Mouse (Mus musculus) adrenal gland, postnatal 0 days (tissue): Measurements from ENCODE around the gene Map4k5. TPM values are rescaled to one million over a fixed set of nuclear protein-coding genes. Genes with fewer than 3 reads are reported as not detected.

Source experiments
- microRNA-seq: library from miRNA; unstranded; fragments of <30 nt; microRNA quantifications from one replicate; pipeline ENCODE4, GENCODE M21; 2016; ENCODE audit warnings: borderline replicate concordance; ENCODE audit not compliant: insufficient number of aligned reads
- polyA plus RNA-seq: library from polyadenylated mRNA; unstranded; fragments of >200 nt; fragmentation: Nextera tagmentation; extraction: Ambion mirVana; gene quantifications from 2 replicates; pipeline ENCODE4 v1.2.1, GENCODE M21; 2015

The Map4k5 gene
- 17.3 and 22.8 TPM in 2 replicates for polyA plus RNA-seq

GRCm38 (mm10) chr12:69892371-69893251 is at the start of gene Map4k5, which contains the start of gene Atl1:
Gene Map4k5, minus strand, starts transcription at chr12:69893200.
Gene Atl1, plus strand, starts transcription at chr12:69892614.

GRCm38 (mm10) chr12:69790530-69791505 is 102.2 kb downstream of the Map4k5 start, which contains the start of gene Cdkl1:
Gene Cdkl1, minus strand, starts transcription at chr12:69791267.

Small RNA genes lying within 50 kb of the gene (microRNA-seq; reads per million reads assigned to microRNA genes)
- not detected for gene Mir681

Other genes starting within 250 kb of the Map4k5 start
- gene Sos2, start 211.3 kb downstream of the Map4k5 start, polyA plus RNA-seq = 7.6 and 11.9 TPM in 2 replicates
- 5.7 and 11.7 TPM in 2 replicates for gene L2hgdh, start 168.3 kb downstream of the Map4k5 start, polyA plus RNA-seq
- gene Atp5s, start 168.2 kb downstream of the Map4k5 start, polyA plus RNA-seq = 25.7 and 35.6 TPM in 2 replicates
- gene Cdkl1, start 101.9 kb downstream of the Map4k5 start, polyA plus RNA-seq = 2.7 and 3.1 TPM in 2 replicates
- gene Atl1, start 586 bp downstream of the Map4k5 start, polyA plus RNA-seq = 13.4 and 24.9 TPM in 2 replicates
- 4.8 and 6.1 TPM in 2 replicates for gene Sav1, start 93.8 kb upstream of the Map4k5 start, polyA plus RNA-seq
- gene Nin, start 220.5 kb upstream of the Map4k5 start, polyA plus RNA-seq = 3.6 and 5.0 TPM in 2 replicates